Mouse (Mus musculus) CH12.LX (cell line): ENCODE data around the gene Srr. TPM values are rescaled to one million over a fixed set of nuclear protein-coding genes. Genes with fewer than 3 reads are reported as not detected.

Source experiments
- DNase-seq: peaks from one replicate; pipeline ENCODE4 v3.0.0-alpha.2; 2013; ENCODE audit errors: extremely low read depth
- H3K27ac ChIP-seq: 2 replicates; pipeline ENCODE4 v1.5.1; 2012; ENCODE audit warnings: low read depth, mild to moderate bottlenecking, control low read depth, moderate library complexity; ENCODE audit not compliant: insufficient read depth
- H3K27me3 ChIP-seq: replicated peaks from 2 replicates; pipeline ENCODE3; 2012; ENCODE audit warnings: inconsistent platforms
- H3K36me3 ChIP-seq, 2 experiments: replicated peaks in 1 of 2; 2 replicates each; pipeline versions ENCODE3 to v1.6.1; 2012; ENCODE audit warnings: inconsistent platforms in 1 of 2, low read length in 1 of 2, mild to moderate bottlenecking in 1 of 2, mixed read lengths in 1 of 2, moderate library complexity in 1 of 2; ENCODE audit not compliant: control insufficient read depth in 1 of 2, insufficient read depth in 1 of 2
- H3K4me1 ChIP-seq, 2 experiments: 2 replicates each; pipeline ENCODE4 v1.6.1; 2012; ENCODE audit warnings: inconsistent platforms in 1 of 2, moderate library complexity in 1 of 2; ENCODE audit not compliant: insufficient read depth in 2 of 2, control insufficient read depth in 1 of 2
- H3K4me2 ChIP-seq: 2 replicates; pipeline ENCODE4 v1.6.1; 2012; ENCODE audit warnings: low read depth, mild to moderate bottlenecking, control low read depth; ENCODE audit not compliant: poor library complexity, insufficient read depth, severe bottlenecking
- H3K4me3 ChIP-seq, 3 experiments: fragments of 150-350 bp in 1 of 3; sonication (generic) in 1 of 3; replicated peaks in 1 of 3; 2 replicates each; pipeline versions ENCODE3 to v1.5.1; 2011 to 2012; ENCODE audit warnings: low read depth in 2 of 3, low read length in 2 of 3, mild to moderate bottlenecking in 2 of 3, moderate library complexity in 2 of 3, control low read depth in 1 of 3, improper control_type of control experiment in 1 of 3, inconsistent platforms in 1 of 3, mixed read lengths in 1 of 3; ENCODE audit not compliant: poor library complexity in 1 of 3
- H3K79me2 ChIP-seq: replicated peaks from 2 replicates; pipeline ENCODE4 v1.6.1; 2012; ENCODE audit warnings: mild to moderate bottlenecking, moderate library complexity; ENCODE audit not compliant: control insufficient read depth, poor library complexity, insufficient read depth, severe bottlenecking; ENCODE audit errors: extremely low read depth
- H3K9ac ChIP-seq: 2 replicates; pipeline ENCODE4 v1.6.1; 2012; ENCODE audit warnings: low read depth, mild to moderate bottlenecking, control low read depth, moderate library complexity; ENCODE audit not compliant: insufficient read depth
- H3K9me3 ChIP-seq: replicated peaks from 2 replicates; pipeline ENCODE3; 2012; ENCODE audit warnings: low read length, inconsistent platforms, mixed read lengths
- CTCF ChIP-seq, 2 experiments: IDR thresholded peaks in 1 of 2; conservative IDR thresholded peaks in 1 of 2; 2 replicates each; pipeline ENCODE4 v1.5.1; 2011 to 2012; ENCODE audit warnings: low read depth in 2 of 2, low read length in 2 of 2, improper control_type of control experiment in 1 of 2, inconsistent platforms in 1 of 2, mild to moderate bottlenecking in 1 of 2, moderate library complexity in 1 of 2
- ELF1 ChIP-seq: IDR thresholded peaks from 2 replicates; pipeline ENCODE4 v1.6.1; 2014; ENCODE audit warnings: low read depth, mild to moderate bottlenecking, inconsistent platforms, low read length, improper control_type of control experiment
- JUN ChIP-seq: IDR thresholded peaks from 2 replicates; pipeline ENCODE4 v1.6.1; 2011; ENCODE audit warnings: low read depth, mild to moderate bottlenecking, low read length, improper control_type of control experiment, moderate library complexity; ENCODE audit not compliant: insufficient read depth
- MAX ChIP-seq: IDR thresholded peaks from 2 replicates; pipeline ENCODE4 v1.6.1; 2011; ENCODE audit warnings: low read length, improper control_type of control experiment
- NRF1 ChIP-seq: IDR thresholded peaks from 2 replicates; pipeline ENCODE4 v1.6.1; 2014; ENCODE audit warnings: low read depth, mild to moderate bottlenecking, inconsistent platforms, low read length, improper control_type of control experiment, moderate library complexity
- POLR2A ChIP-seq: IDR thresholded peaks from 2 replicates; pipeline ENCODE4 v1.6.1; 2011; ENCODE audit warnings: low read depth, mild to moderate bottlenecking, improper control_type of control experiment, low read length
- RAD21 ChIP-seq: IDR thresholded peaks from 2 replicates; pipeline ENCODE4 v1.6.1; 2011; ENCODE audit warnings: low read depth, mild to moderate bottlenecking, low read length, improper control_type of control experiment, moderate library complexity
- SMC3 ChIP-seq: IDR thresholded peaks from 2 replicates; pipeline ENCODE4 v1.6.1; 2011; ENCODE audit warnings: low read depth, low read length, improper control_type of control experiment
- ZNF384 ChIP-seq: IDR thresholded peaks from 2 replicates; pipeline ENCODE4 v1.6.1; 2012; ENCODE audit warnings: low read depth, low read length, improper control_type of control experiment, inconsistent platforms
- dilution Hi-C: fragments of 300-500 bp; cut with MboI; formaldehyde crosslinking; loops from 2 replicates; pipeline ENCODE4 v1.14.3; 2020; ENCODE audit warnings: low sequenced_read_pairs; ENCODE audit not compliant: extremely low pct_unique_long_range_greater_than_20kb, extremely low pct_ligation_motif_present
- in situ Hi-C: fragments of 300-500 bp; cut with MboI; formaldehyde crosslinking; loops from 3 replicates; pipeline ENCODE4 v1.14.3; 2019; ENCODE audit warnings: low sequenced_read_pairs, low pct_ligation_motif_present, low pct_unique_long_range_greater_than_20kb, mixed read lengths
- polyA plus RNA-seq: library from polyadenylated mRNA; unstranded; fragments of >175 nt; gene quantifications from 2 replicates; pipeline ENCODE4 v1.2.1, GENCODE M21; 2012; ENCODE audit warnings: low read depth; ENCODE audit not compliant: insufficient read length
- total RNA-seq, 2 experiments: library from RNA; depleted of rRNA; stranded (reverse); fragments of 300-350 nt in 1 of 2; fragments of >200 nt in 1 of 2; gene quantifications; 2 replicates each; pipeline ENCODE4 v1.2.3; 2012 to 2014

Gene Srr
- total and polyA plus RNA-seq, 3 experiments, result 5.7 to 5.9 (median 5.7) TPM

GRCm38 (mm10) chr11:74876801-74877200, 48.9 kb downstream of the Srr start:
- H3K4me3 ChIP-seq, result no peak overlapping the region
- no peak overlapping the region for H3K4me2 ChIP-seq
- peaks cover 0 to 5% of the 10 kb centered on the region in 2 experiments; a peak in 2 of 4 replicates for H3K4me1 ChIP-seq
- TF ChIP-seq SMC3 (no peak), POLR2A (no peak), ZNF384 (no peak), MAX (no peak)
- peak; percentile 29 for DNase-seq
- in situ Hi-C loops, result no loop called here
- no peak overlapping the region for H3K27ac ChIP-seq
- no peaks in the 10 kb centered on the region for H3K27me3 ChIP-seq
- no peaks in the 10 kb centered on the region for H3K9me3 ChIP-seq
- H3K9ac ChIP-seq, result no peak overlapping the region
- dilution Hi-C loops, result no loop called here
- H3K79me2 ChIP-seq, result no peaks in the 10 kb centered on the region
- H3K36me3 ChIP-seq, result no peaks in the 10 kb centered on the region

GRCm38 (mm10) chr11:74874630-74875029, 51.1 kb downstream of the Srr start:
- Histone ChIP-seq H3K79me2 (no peaks in the 10 kb centered on the region), H3K27ac (no peak overlapping the region), H3K36me3 (no peaks in the 10 kb centered on the region), H3K4me3 (no peak overlapping the region), H3K9ac (no peak overlapping the region), H3K4me2 (no peak overlapping the region), H3K27me3 (no peaks in the 10 kb centered on the region), H3K4me1 (peaks cover 0 to 10% of the 10 kb centered on the region in 2 experiments; a peak in 2 of 4 replicates), H3K9me3 (no peaks in the 10 kb centered on the region)
- dilution Hi-C loops (no loop called here), in situ Hi-C loops (no loop called here)
- no peak for TF ChIP-seq ELF1
- TF ChIP-seq NRF1, result no peak
- DNase-seq, result no peak

DNA sequence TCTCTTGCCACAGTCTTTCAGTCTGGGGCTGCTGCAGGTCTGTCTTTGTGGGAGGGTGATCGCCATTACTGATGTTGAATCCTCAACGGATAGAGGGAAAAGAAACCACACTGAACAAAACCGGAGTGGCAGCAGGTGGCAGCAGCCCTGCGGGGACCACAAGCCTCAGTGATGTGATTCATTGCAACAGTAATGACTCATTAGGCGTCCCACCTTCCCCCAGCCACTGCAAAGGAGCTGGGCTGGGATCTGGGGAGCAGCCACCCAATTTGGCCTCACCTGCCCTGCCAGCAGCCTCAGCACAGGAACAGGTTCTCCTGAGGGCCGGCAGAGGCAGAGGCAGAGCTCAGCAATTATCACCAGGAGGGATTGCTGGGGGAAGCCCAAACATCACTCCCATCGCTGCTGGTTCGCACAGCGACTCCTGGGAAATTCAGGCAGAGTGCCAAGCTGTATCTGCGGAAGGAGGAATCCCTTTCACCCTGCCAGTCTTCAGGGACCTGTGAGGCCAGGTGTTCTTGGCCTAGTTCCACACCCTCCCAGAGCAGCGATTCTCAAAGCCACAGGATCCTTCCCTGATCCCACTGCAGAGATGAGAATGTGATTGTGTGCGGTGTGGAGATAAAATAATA, 54.6 kb downstream of the Srr start:
- Histone ChIP-seq H3K4me1 (peaks cover 0 to 5% of the 10 kb centered on the region in 2 experiments; a peak in 1 of 4 replicates), H3K27ac (no peak overlapping the region), H3K9ac (no peak overlapping the region), H3K36me3 (peaks cover 0 to 7% of the 10 kb centered on the region in 2 experiments), H3K4me2 (no peak overlapping the region), H3K4me3 (no peak overlapping the region), H3K79me2 (no peaks in the 10 kb centered on the region), H3K27me3 (no peaks in the 10 kb centered on the region), H3K9me3 (no peaks in the 10 kb centered on the region)
- dilution Hi-C loops (no loop called here), in situ Hi-C loops (no loop called here)
- TF ChIP-seq JUN (no peak), RAD21 (peak; percentile 53), CTCF (conservative IDR thresholded peaks at IDR 0.05 in 1 of 2, IDR thresholded peaks at IDR 0.05 in 1 of 2; ENCODE audit: low read depth in 2 of 2, low read length in 2 of 2) (peak in 1 of 2 experiments; percentile 57; a peak in 2 of 4 replicates), SMC3 (peak; percentile 50)
- peak; percentile 25 for DNase-seq
